Mouse (Mus musculus) neural tube, embryonic 12.5 days (tissue): ENCODE measurements at regions not wholly inside any gene's neighbourhood (a gene's known extent, or its start where the extent isn't known, plus 50 kb on each side); places are given as distances from the start of the nearest gene placed in this dataset.

Experiments used
- ATAC-seq: fragments of 200-750 bp; cut with Nextera tagmentation; 2 replicates; pipeline ENCODE4 v1.8.0; 2017; ENCODE audit warnings: low read depth, mild to moderate bottlenecking, moderate TSS enrichment, moderate library complexity; ENCODE audit not compliant: low FRiP score
- H3K27ac ChIP-seq: fragments of 300-500 bp; sonication (generic); 2 replicates; pipeline ENCODE4 v1.5.1; 2016
- H3K27me3 ChIP-seq: fragments of 300-500 bp; sonication (generic); replicated peaks from 2 replicates; pipeline ENCODE4 v1.6.1; 2016; ENCODE audit warnings: mild to moderate bottlenecking
- H3K36me3 ChIP-seq: fragments of 300-500 bp; sonication (generic); 2 replicates; pipeline ENCODE4 v1.6.1; 2016; ENCODE audit warnings: mild to moderate bottlenecking
- H3K4me1 ChIP-seq: fragments of 300-500 bp; sonication (generic); 2 replicates; pipeline ENCODE4 v1.6.1; 2016
- H3K4me2 ChIP-seq: fragments of 300-500 bp; sonication (generic); replicated peaks from 2 replicates; pipeline ENCODE4 v1.6.1; 2016; ENCODE audit warnings: mild to moderate bottlenecking
- H3K4me3 ChIP-seq: fragments of 300-500 bp; sonication (generic); 2 replicates; pipeline ENCODE4 v1.5.1; 2016
- H3K9ac ChIP-seq: fragments of 300-500 bp; sonication (generic); 2 replicates; pipeline ENCODE4 v1.6.1; 2016; ENCODE audit warnings: mild to moderate bottlenecking
- H3K9me3 ChIP-seq: fragments of 300-500 bp; sonication (generic); 2 replicates; pipeline ENCODE4 v1.6.1; 2016; ENCODE audit warnings: mild to moderate bottlenecking
- WGBS: fragments of 180-500 bp; shearing (Covaris S2); methylation state at CpG from one replicate; pipeline ENCODE4 v1.1.7; 2016; 5-methylcytosine and 5-hydroxymethylcytosine counted together

- 96% methylated on average over 4 of the region's 4 CpGs for WGBS
- no peak for ATAC-seq
- Histone ChIP-seq H3K4me2 (no peak overlapping the region), H3K9me3 (no peaks in the 10 kb centered on the region), H3K9ac (no peak overlapping the region), H3K4me3 (no peak overlapping the region), H3K27me3 (no peaks in the 10 kb centered on the region), H3K27ac (no peak overlapping the region), H3K4me1 (peaks cover 20% of the 10 kb centered on the region), H3K36me3 (no peaks in the 10 kb centered on the region)
Observed at GRCm38 (mm10) chr13:107866825-107867224, 177.4 kb upstream of the Smim15 start.

GRCm38 (mm10) chr13:107862793-107863654, 181.2 kb upstream of the Smim15 start:
- no peak for ATAC-seq
- H3K27ac ChIP-seq, result no peak overlapping the region
- no peak overlapping the region for H3K4me2 ChIP-seq
- peaks cover 23% of the 10 kb centered on the region for H3K4me1 ChIP-seq
- H3K27me3 ChIP-seq, result no peaks in the 10 kb centered on the region
- no peak overlapping the region for H3K9ac ChIP-seq
- WGBS, result 80% methylated on average over 11 of the region's 11 CpGs
- no peak overlapping the region for H3K4me3 ChIP-seq
- no peaks in the 10 kb centered on the region for H3K9me3 ChIP-seq
- no peaks in the 10 kb centered on the region for H3K36me3 ChIP-seq

- Histone ChIP-seq H3K9ac (no peak overlapping the region), H3K4me1 (peaks cover 21% of the 10 kb centered on the region), H3K36me3 (no peaks in the 10 kb centered on the region), H3K27ac (no peak overlapping the region), H3K4me3 (no peak overlapping the region), H3K4me2 (no peak overlapping the region), H3K27me3 (no peaks in the 10 kb centered on the region), H3K9me3 (no peaks in the 10 kb centered on the region)
- ATAC-seq, result peak; percentile 50
- WGBS, result 67% methylated on average over 17 of the region's 17 CpGs
Observed at GRCm38 (mm10) chr13:107861384-107862134, 182.7 kb upstream of the Smim15 start.

- 73% methylated on average over 13 of the region's 13 CpGs for WGBS
Observed at GRCm38 (mm10) chr13:107857043-107857755, 187.0 kb upstream of the Smim15 start.

GRCm38 (mm10) chr13:107850907-107851560, 193.2 kb upstream of the Smim15 start:
- H3K9me3 ChIP-seq, result no peaks in the 10 kb centered on the region
- WGBS, result 44% methylated on average over 8 of the region's 8 CpGs
- H3K4me2 ChIP-seq, result 0 out of 2 replicates have a peak overlapping the region, but pooled peaks have one; percentile 10
- H3K36me3 ChIP-seq, result no peaks in the 10 kb centered on the region
- no peak overlapping the region for H3K4me3 ChIP-seq
- no peak overlapping the region for H3K9ac ChIP-seq
- H3K27ac ChIP-seq, result no peak overlapping the region
- H3K27me3 ChIP-seq, result no peaks in the 10 kb centered on the region
- peak; percentile 7; the same call in 1 of the 2 replicates for ATAC-seq
- H3K4me1 ChIP-seq, result peaks cover 68% of the 10 kb centered on the region

More at GRCm38 (mm10) chr13:107857043-107857755, 187.0 kb upstream of the Smim15 start:
- Histone ChIP-seq H3K27ac (no peak overlapping the region), H3K4me2 (no peak overlapping the region), H3K4me1 (peaks cover 31% of the 10 kb centered on the region), H3K9me3 (no peaks in the 10 kb centered on the region), H3K4me3 (no peak overlapping the region), H3K36me3 (no peaks in the 10 kb centered on the region), H3K27me3 (no peaks in the 10 kb centered on the region), H3K9ac (no peak overlapping the region)
- ATAC-seq, result no peak

GRCm38 (mm10) chr13:107848871-107849270, 195.4 kb upstream of the Smim15 start:
- H3K27me3 ChIP-seq, result no peaks in the 10 kb centered on the region
- no peak for ATAC-seq
- no peak overlapping the region for H3K4me2 ChIP-seq
- WGBS, result 70% methylated on average over 7 of the region's 7 CpGs
- no peak overlapping the region for H3K27ac ChIP-seq
- peaks cover 73% of the 10 kb centered on the region for H3K4me1 ChIP-seq
- no peaks in the 10 kb centered on the region for H3K36me3 ChIP-seq
- no peak overlapping the region for H3K9ac ChIP-seq
- H3K4me3 ChIP-seq, result no peak overlapping the region
- H3K9me3 ChIP-seq, result no peaks in the 10 kb centered on the region

- no peak overlapping the region for H3K9ac ChIP-seq
- H3K27me3 ChIP-seq, result no peaks in the 10 kb centered on the region
- H3K9me3 ChIP-seq, result no peaks in the 10 kb centered on the region
- no peak overlapping the region for H3K4me3 ChIP-seq
- peak overlapping the region; percentile 24 for H3K4me2 ChIP-seq
- ATAC-seq, result peak; percentile 38; the same call in 1 of the 2 replicates
- H3K4me1 ChIP-seq, result peaks cover 77% of the 10 kb centered on the region
- H3K36me3 ChIP-seq, result no peaks in the 10 kb centered on the region
- 49% methylated on average over 18 of the region's 18 CpGs for WGBS
- H3K27ac ChIP-seq, result no peak overlapping the region
Observed at GRCm38 (mm10) chr13:107847179-107848012, 196.8 kb upstream of the Smim15 start.

- H3K27me3 ChIP-seq, result no peaks in the 10 kb centered on the region
- H3K36me3 ChIP-seq, result no peaks in the 10 kb centered on the region
- H3K4me1 ChIP-seq, result peaks cover 79% of the 10 kb centered on the region
- WGBS, result 25% methylated on average over 10 of the region's 10 CpGs
- peak; percentile 73 for ATAC-seq
- peak overlapping the region; percentile 4; the same call in 1 of the 2 replicates for H3K27ac ChIP-seq
- H3K9me3 ChIP-seq, result no peaks in the 10 kb centered on the region
- peak overlapping the region; percentile 24 for H3K4me2 ChIP-seq
- no peak overlapping the region for H3K4me3 ChIP-seq
- no peak overlapping the region for H3K9ac ChIP-seq
Observed at GRCm38 (mm10) chr13:107846621-107847178, 197.5 kb upstream of the Smim15 start.

GRCm38 (mm10) chr13:107845838-107846237, 198.4 kb upstream of the Smim15 start:
- Histone ChIP-seq H3K27ac (no peak overlapping the region), H3K36me3 (no peaks in the 10 kb centered on the region), H3K4me2 (no peak overlapping the region), H3K9ac (no peak overlapping the region), H3K4me1 (peaks cover 72% of the 10 kb centered on the region), H3K4me3 (no peak overlapping the region), H3K27me3 (no peaks in the 10 kb centered on the region), H3K9me3 (no peaks in the 10 kb centered on the region)
- 55% methylated on average over 4 of the region's 4 CpGs for WGBS
- ATAC-seq, result no peak

GRCm38 (mm10) chr13:107844085-107844484, 200.2 kb upstream of the Smim15 start:
- Histone ChIP-seq H3K36me3 (no peaks in the 10 kb centered on the region), H3K27me3 (no peaks in the 10 kb centered on the region), H3K4me1 (peaks cover 61% of the 10 kb centered on the region), H3K9me3 (no peaks in the 10 kb centered on the region), H3K9ac (no peak overlapping the region), H3K4me2 (no peak overlapping the region), H3K4me3 (no peak overlapping the region), H3K27ac (no peak overlapping the region)
- WGBS, result 89% methylated on average over 4 of the region's 4 CpGs
- no peak for ATAC-seq
